Mouse (Mus musculus): ENCODE data around the gene Vps18.
A peak's percentile ranks its signal among the peaks of the same experiment; 100 is the strongest.

Gene Vps18

DNA sequence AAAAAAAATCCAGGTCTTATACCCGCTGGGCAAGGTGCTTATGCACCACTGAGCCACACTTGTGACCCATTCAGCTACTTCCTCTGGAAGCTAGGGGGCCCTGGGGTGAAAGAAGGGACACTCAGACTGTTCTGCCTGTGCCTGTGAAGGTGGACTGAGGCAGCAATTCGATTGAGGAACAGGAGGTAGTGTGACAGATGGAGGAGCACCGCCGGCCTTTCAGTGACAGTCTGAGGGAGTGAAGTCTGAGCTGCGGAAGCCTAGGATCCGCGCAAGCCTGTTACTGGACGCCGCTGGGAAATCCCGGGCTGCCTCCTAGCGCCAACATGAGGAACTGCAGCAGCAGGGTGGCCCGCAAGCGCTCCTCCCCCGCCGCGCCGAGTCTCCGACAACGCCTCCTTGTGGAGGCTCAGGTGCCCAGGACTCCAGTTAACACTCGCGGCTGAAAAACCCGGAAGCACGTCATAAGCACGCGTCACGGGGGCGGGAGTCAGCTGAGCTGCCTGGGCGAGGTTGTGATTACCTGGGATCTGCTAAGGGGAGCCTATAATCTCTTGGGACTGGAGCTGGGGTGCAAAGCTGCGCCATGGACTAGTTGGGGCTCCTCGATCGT, at the start of gene Vps18:
Vps18 (plus strand) TSS at position 471 of the 613 bp plus-strand sequence.
- DNase-seq (ENCODE audit: low spot score in 2 of 2), result peak; percentile 95 to 97

DNA sequence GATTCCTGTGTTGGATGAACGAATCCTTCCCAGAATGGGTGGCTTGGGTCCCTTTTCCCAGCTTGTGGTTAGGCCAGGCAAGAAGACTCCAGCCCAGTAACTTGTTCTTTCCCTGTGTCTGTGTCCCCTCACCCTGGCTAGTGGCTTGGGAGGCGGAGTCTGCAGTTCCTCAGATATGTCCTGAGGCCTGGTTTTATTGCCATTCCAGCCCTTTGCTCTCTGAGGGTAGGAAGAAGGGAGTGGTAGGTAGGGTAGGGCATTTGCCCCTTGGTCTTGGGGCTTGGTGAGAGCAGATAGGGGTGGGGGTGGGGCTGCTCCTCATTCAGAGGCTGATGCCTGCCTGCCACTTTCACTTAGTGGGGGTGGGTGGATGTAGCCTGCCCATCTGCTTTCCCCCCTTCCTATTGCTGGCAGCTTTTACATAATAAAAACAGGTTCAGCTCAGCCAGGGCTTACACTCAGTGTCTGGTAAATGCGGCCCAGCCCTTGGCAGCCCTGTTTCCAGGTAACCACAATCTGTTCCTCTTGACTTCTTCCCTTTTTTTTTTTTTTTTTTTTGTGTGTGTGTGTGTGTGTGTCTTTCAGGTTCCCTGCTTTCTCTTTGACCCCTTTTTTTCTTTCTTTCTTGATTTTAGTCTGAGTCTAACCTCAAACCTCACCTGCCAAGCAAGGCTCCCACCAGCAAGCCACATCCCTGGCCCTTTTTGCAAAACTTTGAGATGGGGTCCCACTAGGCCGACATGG, 48.3 kb upstream of the Vps18 start:
- DNase-seq (ENCODE audit: low spot score in 2 of 2), result peak in 1 of 2 experiments; percentile 29

DNA sequence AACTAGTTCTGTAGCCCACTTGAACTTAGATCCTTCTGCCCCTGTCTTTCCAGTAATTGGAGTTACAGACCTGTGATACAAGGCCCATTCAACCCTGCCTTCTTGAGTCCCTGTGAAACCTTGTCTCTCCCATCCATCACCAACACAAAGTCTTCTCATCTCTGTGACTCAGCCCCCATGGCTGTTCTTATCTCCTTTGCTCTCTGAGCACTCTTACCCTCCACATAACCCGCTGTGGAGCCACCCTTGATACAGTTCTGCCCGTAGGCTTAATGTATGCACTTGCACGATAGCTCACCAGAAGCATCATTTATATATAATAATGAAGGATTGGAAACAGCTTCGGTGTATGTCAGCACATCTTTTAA, 47.7 kb upstream of the Vps18 start:
- no peak for DNase-seq (ENCODE audit: low spot score in 2 of 2)

DNA sequence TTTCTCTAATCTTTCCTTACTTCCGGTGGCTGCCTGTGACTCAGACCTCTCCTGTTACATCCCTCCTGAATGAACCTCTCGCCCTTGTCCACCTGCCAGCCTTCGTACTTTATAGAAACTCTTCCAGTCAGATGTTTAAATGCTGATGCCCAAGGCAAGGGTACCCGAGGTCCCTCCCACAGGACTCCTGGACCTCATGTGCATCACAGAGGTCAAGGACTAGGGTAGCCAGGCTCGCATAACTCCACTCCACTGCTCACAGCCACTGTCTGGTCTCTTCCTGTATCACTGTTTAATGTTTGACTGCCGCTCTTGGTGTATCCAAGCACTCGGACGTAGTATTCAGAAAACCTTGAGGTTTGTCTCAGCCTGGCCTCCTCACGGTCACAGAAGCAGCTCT, 46.0 kb upstream of the Vps18 start:
- DNase-seq (ENCODE audit: low spot score in 2 of 2), result no peak

DNA sequence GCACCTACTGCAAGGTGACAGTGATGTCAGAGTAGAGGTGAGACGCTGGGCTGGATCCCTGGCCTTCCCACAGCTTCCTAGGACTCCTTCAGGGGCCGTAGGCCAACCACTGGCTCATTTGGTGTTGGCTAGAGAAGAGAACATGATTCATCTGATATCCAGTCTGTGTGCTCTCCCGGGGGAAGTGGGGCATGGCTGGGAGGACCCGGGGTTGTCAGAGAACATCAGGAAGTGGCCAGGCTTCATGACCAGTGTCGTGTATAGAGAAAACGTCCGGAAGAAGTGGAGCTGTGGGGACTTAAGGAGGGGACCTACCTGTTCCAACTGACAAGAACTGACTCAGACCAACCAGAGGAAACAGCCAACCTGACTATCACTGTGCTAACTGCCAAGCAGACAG, 43.3 kb upstream of the Vps18 start:
- no peak for DNase-seq (ENCODE audit: low spot score in 2 of 2)

DNA sequence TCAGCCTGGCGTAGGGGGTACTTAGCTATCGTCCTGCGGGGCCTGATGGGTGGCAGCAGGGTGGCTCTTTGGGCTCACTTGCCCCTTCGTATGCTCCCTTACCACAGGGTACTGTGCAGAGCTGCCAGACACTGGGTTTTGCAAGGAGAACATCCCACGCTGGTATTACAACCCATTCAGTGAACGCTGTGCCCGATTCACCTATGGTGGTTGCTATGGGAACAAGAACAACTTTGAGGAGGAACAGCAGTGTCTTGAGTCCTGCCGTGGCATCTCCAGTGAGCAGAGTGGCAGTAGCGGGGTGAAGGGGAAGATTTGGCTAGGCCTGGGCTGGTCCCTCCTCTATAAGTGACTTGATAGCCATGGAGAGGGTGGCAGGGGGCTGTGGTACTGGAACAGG, 40.6 kb upstream of the Vps18 start:
- DNase-seq (ENCODE audit: low spot score in 2 of 2), result no peak

DNA sequence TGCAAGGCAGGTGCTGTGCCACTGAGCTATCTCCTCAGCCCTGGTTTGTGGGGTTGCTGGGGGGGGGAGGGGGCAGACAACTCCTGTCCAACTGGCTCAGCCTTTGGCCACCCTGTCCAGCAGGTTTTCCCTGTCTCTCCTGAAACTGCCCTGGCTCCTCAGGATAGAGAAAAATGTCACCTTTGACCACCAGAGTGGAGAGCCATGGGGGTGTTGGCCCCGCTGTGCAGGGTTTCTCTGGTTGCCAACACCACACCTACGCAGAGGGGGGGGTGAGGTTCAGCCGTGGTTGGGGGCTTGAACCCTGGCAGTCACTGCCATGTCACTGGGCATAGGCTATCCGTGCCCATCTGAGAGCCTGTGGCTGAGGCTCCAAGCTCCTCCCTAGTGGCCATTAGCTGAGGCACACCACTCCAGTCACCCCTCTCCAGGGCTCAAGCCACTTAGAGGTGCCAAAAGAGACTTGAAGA, 38.9 kb upstream of the Vps18 start:
- peak in 1 of 2 experiments; percentile 53 for DNase-seq (ENCODE audit: low spot score in 2 of 2)

DNA sequence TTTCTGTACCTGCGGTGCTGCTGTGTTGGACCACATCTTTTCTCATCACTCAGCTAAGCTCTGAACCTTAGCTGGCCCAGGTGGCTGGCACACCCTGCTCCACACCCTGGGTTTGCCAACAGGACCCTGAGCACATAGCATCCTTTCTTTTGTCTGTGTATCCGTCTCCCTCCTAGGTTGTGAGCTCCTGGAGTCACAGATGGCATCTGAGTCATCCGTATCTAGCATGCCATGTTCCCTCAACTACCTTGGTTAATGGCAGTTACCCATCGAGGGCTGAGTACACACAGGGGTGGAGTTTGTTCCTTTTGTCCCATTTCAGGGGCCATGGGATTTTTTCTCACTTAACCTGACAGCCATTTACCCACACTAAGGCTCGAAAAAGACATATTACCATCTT, 38.2 kb upstream of the Vps18 start:
- no peak for DNase-seq (ENCODE audit: low spot score in 2 of 2)

DNA sequence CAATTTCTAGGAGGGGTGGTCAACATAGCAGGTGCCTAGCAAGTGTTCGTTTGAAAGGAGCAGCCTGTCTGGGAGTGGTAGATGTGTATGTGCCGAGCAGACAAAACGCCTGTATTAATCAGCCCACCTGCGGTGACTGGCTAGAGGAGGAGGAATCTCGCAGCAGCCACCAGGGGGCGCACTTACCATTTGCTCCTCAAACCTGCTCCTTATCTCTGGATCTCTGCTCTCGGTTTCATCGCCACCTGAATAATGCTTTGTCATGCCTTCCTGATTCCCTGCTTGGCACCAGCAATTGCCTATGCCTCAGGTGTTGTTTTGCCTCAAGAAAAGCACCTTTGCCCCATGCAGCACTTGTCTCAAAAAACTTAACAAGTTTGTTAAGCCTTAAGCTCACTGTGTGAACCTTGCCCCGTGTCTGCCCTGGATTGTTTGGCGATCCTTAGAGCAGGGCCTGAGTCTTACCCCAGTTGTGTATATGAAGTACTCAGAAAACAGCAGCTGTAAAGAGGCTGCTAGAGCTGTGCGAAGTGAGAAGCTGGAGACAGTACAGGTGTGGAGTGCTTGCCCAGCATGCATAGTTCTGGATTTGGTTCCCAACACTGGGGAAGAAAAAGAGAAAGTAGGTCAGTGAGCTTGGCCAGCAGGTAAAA, 37.6 kb upstream of the Vps18 start:
- DNase-seq (ENCODE audit: low spot score in 2 of 2), result peak; percentile 80 to 85

DNA sequence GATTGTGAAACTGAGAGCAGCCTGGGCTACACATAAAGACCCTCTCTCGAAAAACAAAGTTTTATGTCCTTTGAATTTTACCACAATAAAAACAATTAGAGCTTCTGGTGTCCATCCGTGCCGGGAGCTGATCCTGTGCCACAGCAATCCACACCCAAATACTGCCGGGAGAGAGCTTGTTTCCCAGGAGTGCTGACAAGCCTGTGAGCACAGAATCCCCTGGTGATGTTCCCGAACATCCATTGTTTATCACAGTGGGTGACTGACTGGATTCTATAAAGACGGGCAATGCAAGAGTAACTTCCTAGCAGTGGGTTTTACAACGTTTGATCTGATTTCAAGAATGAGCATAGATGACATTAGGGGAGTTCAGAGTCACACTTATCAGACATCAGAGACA, 33.6 kb upstream of the Vps18 start:
- no peak for DNase-seq (ENCODE audit: low spot score in 2 of 2)

DNA sequence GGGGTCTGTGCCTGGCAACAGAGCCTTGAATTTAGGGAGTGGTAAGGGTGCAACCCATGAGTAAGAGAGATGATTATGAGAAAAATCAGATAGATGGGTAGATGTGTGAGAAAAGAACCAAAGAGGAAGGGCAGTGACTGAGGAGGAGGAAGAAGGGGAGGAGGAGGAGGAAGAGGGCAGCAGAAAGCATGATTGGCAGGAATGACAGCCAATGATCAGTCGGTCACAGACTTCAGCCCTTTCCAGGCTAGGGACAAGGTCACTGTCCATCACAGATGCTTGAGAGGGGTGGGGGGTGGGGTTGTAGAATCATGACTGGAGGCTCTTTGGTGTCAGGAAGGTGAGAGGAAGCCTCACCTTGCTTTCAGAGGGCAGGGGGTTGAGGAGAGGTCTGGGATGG, 28.0 kb upstream of the Vps18 start:
- no peak for DNase-seq (ENCODE audit: low spot score in 2 of 2)

DNA sequence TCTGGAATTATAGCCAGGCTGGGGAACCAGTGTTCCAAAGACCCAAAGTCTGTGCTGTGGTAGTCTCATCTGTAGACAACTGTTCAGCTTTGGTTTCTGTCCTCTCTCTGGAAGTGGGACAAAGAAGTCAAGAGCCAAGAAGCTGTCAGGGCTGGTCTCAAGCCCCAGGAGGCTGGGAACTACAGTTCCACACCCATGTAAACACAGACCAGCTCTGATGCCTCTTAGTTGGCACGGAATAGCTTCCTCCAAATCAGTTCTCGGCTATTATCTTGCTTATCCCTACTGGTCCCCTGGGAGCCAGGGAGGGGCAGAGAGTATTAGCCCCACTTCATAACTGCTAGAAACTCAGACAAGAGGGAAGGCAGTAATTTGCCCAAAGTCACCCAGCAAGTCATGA, 27.2 kb upstream of the Vps18 start:
- DNase-seq (ENCODE audit: low spot score in 2 of 2), result no peak

DNA sequence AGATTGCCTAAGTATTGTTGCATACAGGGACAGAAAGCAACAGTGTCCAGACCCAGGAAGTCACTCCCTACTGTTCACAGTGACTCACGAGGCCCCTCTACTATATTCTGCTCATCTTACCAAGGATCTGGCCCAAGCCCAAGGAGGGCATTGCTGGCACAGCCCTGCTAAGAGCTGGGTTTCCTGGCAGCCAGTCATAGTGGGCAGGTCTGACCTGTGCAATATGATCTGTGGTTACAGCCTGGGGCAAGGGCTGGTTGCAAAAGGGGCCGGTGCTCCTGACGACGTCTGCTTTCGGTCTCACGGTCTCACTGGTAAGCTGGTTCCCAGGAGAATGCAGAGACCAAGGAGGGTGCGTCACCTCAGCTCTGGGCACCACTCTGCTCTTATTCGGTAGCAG, 25.6 kb upstream of the Vps18 start:
- DNase-seq (ENCODE audit: low spot score in 2 of 2), result peak; percentile 58 to 78

DNA sequence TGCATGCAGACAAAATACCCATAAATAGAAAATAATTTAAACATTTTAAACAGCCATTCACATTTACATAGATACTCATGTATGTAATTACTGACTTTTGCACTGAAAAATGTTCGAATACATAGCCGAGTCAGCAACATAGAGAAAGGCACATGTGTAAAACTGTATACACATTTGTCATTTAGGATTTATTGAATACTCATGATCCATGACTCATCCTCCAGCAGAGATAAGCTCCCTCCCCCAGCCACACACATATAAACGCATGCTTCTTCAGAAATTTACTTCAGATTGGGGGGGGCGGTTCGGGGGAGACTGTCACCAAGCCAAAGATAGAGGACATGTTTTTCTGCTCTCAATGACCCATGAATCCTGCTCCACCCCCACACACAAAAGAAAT, 24.7 kb upstream of the Vps18 start:
- no peak for DNase-seq (ENCODE audit: low spot score in 2 of 2)

DNA sequence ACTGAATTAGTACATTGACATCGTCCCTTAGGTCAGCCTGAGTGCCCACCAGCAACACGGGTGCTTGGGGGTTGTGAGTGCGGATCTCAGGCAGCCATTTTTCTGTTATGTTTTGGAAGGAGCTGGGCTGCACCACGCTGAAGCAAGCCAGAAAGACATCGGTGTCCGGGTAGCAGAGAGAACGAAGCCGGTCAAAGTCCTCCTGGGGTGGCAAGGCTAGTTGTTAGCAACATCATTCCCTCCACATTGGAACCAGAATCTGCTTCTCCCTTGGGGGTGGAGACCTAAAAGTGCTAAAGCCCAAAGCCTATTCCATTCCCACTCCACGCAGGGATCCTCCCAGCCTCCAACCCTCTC, 18.3 kb upstream of the Vps18 start:
- DNase-seq (ENCODE audit: low spot score in 2 of 2), result no peak

DNA sequence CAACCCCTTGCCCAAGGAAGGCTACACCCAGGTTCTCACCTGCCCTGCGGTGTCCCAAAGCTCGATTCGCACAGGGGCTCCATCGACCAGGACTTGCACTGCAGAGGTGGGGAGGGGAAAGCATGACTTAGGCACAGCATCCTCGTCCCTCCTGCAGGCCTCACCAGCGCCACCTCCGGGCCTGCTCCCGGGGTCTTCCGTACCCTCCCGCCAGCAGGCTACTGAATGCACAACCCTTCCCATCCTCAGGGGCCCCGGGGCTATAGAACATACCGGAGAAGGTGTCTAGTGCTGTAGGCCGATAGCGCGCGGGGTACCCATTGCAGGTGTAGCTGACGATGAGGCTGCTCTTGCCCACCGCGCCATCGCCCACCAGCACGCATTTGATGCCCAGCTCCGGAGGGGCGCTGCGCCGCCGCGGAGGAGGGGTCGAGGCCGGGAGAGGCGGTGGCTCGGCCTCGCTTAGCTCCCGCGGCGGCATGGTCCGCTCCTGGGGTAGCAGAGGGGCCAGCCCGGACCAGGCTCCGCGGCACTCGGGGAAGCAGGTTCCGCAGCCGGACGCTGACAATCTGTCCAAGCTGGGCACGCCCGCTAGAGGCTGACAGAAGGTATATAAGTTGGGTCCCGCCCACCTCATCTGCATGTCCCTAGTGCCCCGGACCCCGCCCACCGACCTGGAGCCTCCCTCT, 17.8 kb upstream of the Vps18 start, which contains the start of gene Rhov:
Rhov (minus strand) TSS at position 630 of the 689 bp plus-strand sequence.
- DNase-seq (ENCODE audit: low spot score in 2 of 2), result peak; percentile 74 to 78

DNA sequence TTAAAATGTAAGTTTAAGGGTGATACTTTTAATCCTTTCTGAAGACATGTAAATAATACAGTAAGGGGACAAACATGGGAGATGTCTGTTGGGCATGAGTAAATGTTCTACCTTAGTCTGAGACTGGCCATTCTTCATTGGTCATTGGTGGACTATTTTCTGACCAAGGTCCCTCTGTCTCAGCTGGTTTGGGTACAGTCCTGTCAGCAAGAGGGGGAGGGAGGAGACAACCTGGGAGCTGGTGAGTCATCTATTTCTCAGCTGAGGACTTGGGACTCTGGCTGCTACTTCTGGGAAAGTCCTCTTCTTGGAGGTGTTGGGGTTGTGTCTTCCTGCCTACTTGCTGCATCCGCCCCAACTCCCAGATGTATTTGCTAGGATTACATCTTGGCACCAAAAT, 14.4 kb upstream of the Vps18 start:
- no peak for DNase-seq (ENCODE audit: low spot score in 2 of 2)

DNA sequence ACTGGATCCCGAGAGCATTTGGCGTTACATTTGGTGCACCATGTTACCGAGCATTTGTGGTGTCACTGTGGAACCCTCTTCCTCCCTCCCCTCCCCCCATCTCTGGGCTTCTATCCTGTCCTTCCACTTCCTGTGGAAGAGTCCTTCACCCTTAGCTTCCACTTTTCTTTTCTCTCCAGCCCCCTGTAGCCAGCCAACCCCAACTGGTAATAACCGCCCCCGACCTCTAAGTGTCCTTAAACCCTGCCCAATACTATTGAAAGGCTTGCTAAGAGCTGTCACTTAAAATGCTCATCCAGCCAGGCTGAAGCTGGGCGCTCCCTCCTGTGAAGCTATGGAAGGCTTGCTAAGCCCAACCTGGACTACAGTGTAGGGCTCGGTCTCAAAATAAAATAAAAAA, 11.6 kb upstream of the Vps18 start:
- DNase-seq (ENCODE audit: low spot score in 2 of 2), result no peak

DNA sequence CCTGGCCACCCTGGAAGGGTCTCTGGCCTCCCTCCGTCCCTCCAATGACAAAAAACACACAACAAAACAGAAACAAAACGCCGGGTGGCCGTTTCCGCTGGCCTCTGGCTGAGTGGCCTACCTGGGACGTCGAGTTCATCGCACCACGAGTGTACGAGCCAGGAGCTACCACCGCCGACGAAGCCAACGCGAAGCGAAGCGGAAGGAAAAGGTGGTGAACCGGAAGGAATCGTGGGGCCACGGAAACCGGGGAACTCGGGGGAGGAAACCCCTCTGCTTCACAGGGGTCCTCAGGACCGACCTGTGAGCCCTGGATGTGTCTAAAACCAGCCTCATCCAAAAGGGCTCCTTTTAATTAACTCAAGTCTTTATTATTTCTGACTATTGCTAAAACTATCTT, 10.7 kb upstream of the Vps18 start:
- DNase-seq (ENCODE audit: low spot score in 2 of 2), result no peak

DNA sequence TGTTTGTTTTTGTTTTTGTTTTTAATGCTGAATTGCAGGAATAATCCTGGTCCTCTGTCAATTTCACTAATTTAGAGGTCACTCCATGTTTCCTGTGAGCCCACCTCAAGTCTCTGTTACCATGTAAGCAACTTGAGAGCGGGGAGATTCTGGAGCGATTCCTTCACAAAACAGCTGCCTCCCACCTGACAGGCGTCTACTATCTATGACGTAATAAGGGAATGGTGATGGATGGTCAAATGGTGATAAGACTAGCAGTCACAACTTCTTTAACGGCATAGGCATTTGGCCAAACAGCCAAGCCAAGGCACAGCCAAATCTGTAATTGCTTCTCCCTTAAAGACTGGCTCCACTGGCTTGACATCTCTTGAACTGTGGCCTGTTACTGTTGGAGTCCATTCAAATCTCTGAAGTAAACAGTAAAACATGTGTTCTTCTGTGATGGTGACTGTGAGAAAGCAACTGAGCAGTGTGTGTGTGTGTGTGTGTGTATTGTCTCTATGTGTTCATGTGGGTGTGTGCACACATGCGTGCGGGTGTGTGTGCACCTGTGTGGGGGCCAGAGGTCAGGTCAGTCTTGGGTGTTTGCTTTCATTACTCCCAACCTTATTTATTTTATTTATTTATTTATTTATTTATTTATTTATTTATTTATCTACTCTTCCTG, 6.5 kb upstream of the Vps18 start:
- DNase-seq (ENCODE audit: low spot score in 2 of 2), result no peak

DNA sequence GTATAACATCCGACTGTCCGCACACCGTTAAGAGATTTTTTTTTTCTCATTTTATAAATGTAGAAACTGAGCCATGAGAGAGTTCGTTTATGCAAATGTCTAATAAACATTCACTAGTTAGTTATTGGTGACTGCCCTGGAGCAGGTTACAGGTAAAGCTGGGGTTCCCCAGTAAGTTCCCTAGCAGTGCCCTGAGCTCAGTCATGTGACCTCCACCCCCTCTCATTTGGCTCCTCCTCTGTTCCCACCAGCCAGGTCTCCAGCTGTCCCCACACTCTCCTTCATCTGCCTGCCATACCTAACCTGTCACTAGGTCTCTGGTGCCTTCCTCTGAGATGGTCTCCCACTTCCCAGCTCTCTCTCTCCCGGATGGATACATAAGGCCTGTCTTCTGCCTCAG, 1.2 kb upstream of the Vps18 start:
- no peak for DNase-seq (ENCODE audit: low spot score in 2 of 2)

DNA sequence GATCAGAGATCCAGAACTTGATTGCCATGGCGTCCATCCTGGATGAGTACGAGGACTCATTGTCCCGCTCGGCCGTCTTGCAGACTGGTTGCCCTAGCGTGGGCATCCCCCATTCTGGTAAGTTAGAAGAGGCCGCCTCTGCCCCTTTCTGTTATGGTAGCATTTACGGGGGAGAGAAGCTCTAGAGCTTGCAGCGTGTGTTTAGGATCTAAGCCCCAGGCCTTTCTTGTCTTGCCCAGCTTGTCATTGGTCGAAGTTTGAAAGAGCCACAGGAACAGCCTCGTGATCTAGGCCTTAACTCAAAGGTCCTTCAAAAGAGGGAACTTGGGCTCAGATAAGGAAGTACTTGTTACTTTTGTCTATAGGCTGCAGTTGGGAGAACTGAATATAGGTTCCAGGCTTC, 475 bp downstream of the Vps18 start:
- DNase-seq (ENCODE audit: low spot score in 2 of 2), result no peak

All from urinary bladder, adult 18-20 months (tissue).